Mouse (Mus musculus) ES-Bruce4 (cell line): ENCODE results near the gene Rai1.

Experiments
- CTCF ChIP-seq: IDR thresholded peaks from one replicate; pipeline ENCODE4 v1.8.1; 2011; ENCODE audit warnings: low read depth, low read length
- EP300 ChIP-seq: IDR thresholded peaks from 2 replicates; pipeline ENCODE4 v1.6.1; 2011; ENCODE audit warnings: low read depth, low read length; ENCODE audit not compliant: insufficient read depth

GRCm38 (mm10) chr11:60209933-60210249 is 105.1 kb downstream of the Rai1 start:
- TF ChIP-seq CTCF (no peak), EP300 (no peak)
